Mouse (Mus musculus) neural tube, embryonic 15.5 days (tissue): ENCODE measurements around the gene Nploc4. TPM values are rescaled to one million over a fixed set of nuclear protein-coding genes. Genes with fewer than 3 reads are reported as not detected.
A peak's percentile ranks its signal among the peaks of the same experiment; 100 is the strongest.
"Not testable (repeated sequence)": the region's sequence is repeated elsewhere in the genome, so short reads cannot be mapped to it uniquely, and the experiment has no call there.

Experiments used
- ATAC-seq: fragments of 200-750 bp; cut with Nextera tagmentation; 2 replicates; pipeline ENCODE4 v1.8.0; 2017; ENCODE audit warnings: mild to moderate bottlenecking, moderate TSS enrichment, moderate library complexity; ENCODE audit not compliant: low FRiP score
- H3K27ac ChIP-seq: fragments of 300-500 bp; sonication (generic); replicated peaks from 2 replicates; pipeline ENCODE4 v1.5.1; 2015; ENCODE audit warnings: mild to moderate bottlenecking, inconsistent platforms
- H3K27me3 ChIP-seq: fragments of 300-500 bp; sonication (generic); replicated peaks from 2 replicates; pipeline ENCODE4 v1.6.1; 2015; ENCODE audit warnings: inconsistent platforms
- H3K36me3 ChIP-seq: fragments of 300-500 bp; sonication (generic); 2 replicates; pipeline ENCODE4 v1.6.1; 2015; ENCODE audit warnings: inconsistent platforms
- H3K4me1 ChIP-seq: fragments of 300-500 bp; sonication (generic); 2 replicates; pipeline ENCODE4 v1.6.1; 2015; ENCODE audit warnings: inconsistent platforms
- H3K4me2 ChIP-seq: fragments of 300-500 bp; sonication (generic); 2 replicates; pipeline ENCODE4 v1.6.1; 2015; ENCODE audit warnings: inconsistent platforms, mild to moderate bottlenecking, moderate library complexity
- H3K4me3 ChIP-seq: fragments of 300-500 bp; sonication (generic); replicated peaks from 2 replicates; pipeline ENCODE4 v1.5.1; 2015; ENCODE audit warnings: mild to moderate bottlenecking, inconsistent platforms
- H3K9ac ChIP-seq: fragments of 300-500 bp; sonication (generic); replicated peaks from 2 replicates; pipeline ENCODE4 v1.6.1; 2015; ENCODE audit warnings: mild to moderate bottlenecking, inconsistent platforms
- H3K9me3 ChIP-seq: fragments of 300-500 bp; sonication (generic); replicated peaks from 2 replicates; pipeline ENCODE4 v1.6.1; 2016; ENCODE audit warnings: inconsistent platforms
- WGBS: fragments of 180-500 bp; shearing (Covaris S2); methylation state at CpG from one replicate; pipeline ENCODE4 v1.1.7; 2015; ENCODE audit warnings: mixed read lengths; 5-methylcytosine and 5-hydroxymethylcytosine counted together
- polyA plus RNA-seq: library from polyadenylated mRNA; unstranded; fragments of >200 nt; fragmentation: Nextera tagmentation; extraction: Ambion mirVana; gene quantifications from 2 replicates; pipeline ENCODE4 v1.2.1, GENCODE M21; 2015

Nploc4 gene
- polyA plus RNA-seq, 1 experiment from 2014 or later: 30.2 TPM

DNA sequence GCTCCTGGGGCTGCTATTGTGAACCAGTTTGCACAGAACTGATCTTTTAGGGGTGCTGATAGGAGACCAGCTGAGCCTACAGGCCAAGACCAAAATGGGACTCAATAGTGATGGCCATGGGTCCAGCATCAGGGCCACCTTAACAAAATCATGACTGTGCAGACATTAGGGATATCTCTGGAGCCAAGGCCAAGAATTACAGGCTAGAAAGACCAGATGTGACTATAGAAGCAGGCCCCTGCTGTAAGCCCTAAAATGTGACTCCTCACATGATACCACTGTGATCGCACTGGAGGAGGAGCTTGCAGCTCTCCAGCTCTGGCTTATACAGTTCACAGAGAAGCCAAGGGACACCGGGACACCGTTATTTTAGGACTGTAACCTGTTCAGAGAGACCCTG is 4.8 kb upstream of the Nploc4 start, which contains the start of gene Tspan10:
Tspan10 (plus strand) TSS at position 301 of the 400 bp plus-strand sequence.
- Histone ChIP-seq H3K9me3 (no peaks in the 10 kb centered on the region), H3K9ac (no peak within 1 kb of the TSS), H3K27ac (no peak within 1 kb of the TSS), H3K4me1 (no peaks in the 10 kb centered on the region), H3K4me3 (no peak within 1 kb of the TSS), H3K4me2 (no peak within 1 kb of the TSS), H3K36me3 (no peaks in the 10 kb centered on the region), H3K27me3 (no peaks in the 10 kb centered on the region)
- WGBS: 91% methylated on average over 3 of the region's 3 CpGs
- no peak for ATAC-seq

DNA sequence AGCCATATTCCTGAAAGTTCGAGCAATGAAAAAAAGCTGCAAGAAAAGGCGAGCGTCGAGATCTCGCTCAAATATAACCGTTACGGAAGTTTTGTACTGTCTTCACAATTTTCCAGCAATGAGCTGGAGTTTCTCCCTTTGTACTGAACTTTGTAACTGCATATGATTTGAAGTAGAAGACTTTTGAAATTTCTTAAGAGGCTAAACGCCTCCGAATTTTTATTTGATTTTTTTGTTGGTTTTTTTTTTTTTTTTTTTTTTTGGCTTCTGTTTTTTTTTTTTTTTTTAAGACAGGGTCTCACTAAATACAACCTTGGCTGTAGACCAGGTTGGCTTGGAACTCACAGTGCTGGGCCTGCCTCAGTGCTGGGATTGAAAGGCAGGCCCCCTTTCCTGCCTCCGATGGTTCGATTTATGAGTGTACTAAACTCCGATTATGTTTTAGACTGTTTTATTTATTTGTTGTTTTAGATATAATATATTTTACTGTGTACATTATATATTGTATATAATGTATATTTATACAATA is 413 bp upstream of the Nploc4 start:
- WGBS: 30% methylated on average over 12 of the region's 12 CpGs
- Histone ChIP-seq H3K36me3 (peaks cover 17% of the 10 kb centered on the region), H3K4me3 (peak overlapping the region; percentile 95), H3K4me1 (peaks cover 21% of the 10 kb centered on the region), H3K27me3 (no peaks in the 10 kb centered on the region), H3K4me2 (peak overlapping the region; percentile 86), H3K9ac (peak overlapping the region; percentile 99), H3K9me3 (no peaks in the 10 kb centered on the region), H3K27ac (peak overlapping the region; percentile 85; the same call in 1 of the 2 replicates)
- no peak for ATAC-seq

GRCm38 (mm10) chr11:120426727-120427126 is 10.8 kb downstream of the Nploc4 start:
- no peak overlapping the region for H3K4me3 ChIP-seq
- no peak overlapping the region for H3K4me2 ChIP-seq
- H3K27me3 ChIP-seq: no peaks in the 10 kb centered on the region
- H3K27ac ChIP-seq: no peak overlapping the region
- H3K9ac ChIP-seq: no peak overlapping the region
- no peak for ATAC-seq
- 94% methylated on average over 3 of the region's 3 CpGs for WGBS
- H3K36me3 ChIP-seq: peaks cover 51% of the 10 kb centered on the region
- H3K9me3 ChIP-seq: no peaks in the 10 kb centered on the region
- H3K4me1 ChIP-seq: no peaks in the 10 kb centered on the region

DNA sequence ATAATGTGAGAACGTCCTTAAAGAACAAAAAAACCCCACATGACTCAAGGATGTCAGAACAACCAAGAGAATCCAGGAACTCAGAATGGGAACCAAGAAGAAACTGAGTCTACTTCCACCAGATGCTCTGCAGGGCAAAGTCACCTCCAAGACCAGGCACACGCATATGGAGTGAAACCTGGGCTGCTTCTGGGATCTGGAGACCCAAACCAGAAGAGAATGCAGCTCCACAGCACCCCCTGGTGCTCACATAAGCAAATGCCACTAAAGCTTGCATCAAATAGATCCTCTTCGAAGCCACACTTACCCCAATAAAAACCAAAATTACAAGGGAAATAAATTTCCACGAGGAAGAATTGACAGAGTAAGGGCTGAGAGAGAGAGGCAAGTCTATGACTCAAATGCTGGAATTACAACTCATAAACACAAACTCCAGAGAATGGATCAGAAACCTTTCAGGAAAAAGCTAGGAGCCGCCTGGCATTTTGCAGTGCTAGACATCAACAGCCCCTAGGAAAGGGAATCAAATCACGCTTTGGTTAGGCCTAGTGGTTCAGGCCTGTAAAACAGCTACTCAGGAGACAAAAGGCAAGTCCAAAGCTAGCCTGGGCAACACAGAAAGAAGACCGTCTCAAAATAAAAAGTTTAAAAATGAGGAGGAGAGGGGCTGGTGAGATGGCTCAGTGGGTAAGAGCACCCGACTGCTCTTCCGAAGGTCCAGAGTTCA is 13.8 kb downstream of the Nploc4 start:
- no peaks in the 10 kb centered on the region for H3K27me3 ChIP-seq
- H3K4me2 ChIP-seq: no peak overlapping the region
- no peak for ATAC-seq
- peaks cover 65% of the 10 kb centered on the region for H3K36me3 ChIP-seq
- no peak overlapping the region for H3K9ac ChIP-seq
- no peaks in the 10 kb centered on the region for H3K4me1 ChIP-seq
- WGBS: 65% methylated on average over 9 of the region's 9 CpGs
- no peak overlapping the region for H3K27ac ChIP-seq
- H3K4me3 ChIP-seq: no peak overlapping the region
- H3K9me3 ChIP-seq: no peaks in the 10 kb centered on the region

GRCm38 (mm10) chr11:120422651-120423568 is 14.6 kb downstream of the Nploc4 start:
- H3K9ac ChIP-seq: no peak overlapping the region
- H3K4me3 ChIP-seq: no peak overlapping the region
- WGBS: 69% methylated on average over 13 of the region's 13 CpGs
- no peaks in the 10 kb centered on the region for H3K4me1 ChIP-seq
- H3K4me2 ChIP-seq: no peak overlapping the region
- peaks cover 65% of the 10 kb centered on the region for H3K36me3 ChIP-seq
- no peak overlapping the region for H3K27ac ChIP-seq
- no peaks in the 10 kb centered on the region for H3K9me3 ChIP-seq
- ATAC-seq: no peak
- no peaks in the 10 kb centered on the region for H3K27me3 ChIP-seq

- Histone ChIP-seq H3K9ac (no peak overlapping the region), H3K36me3 (peaks cover 68% of the 10 kb centered on the region), H3K27me3 (no peaks in the 10 kb centered on the region), H3K9me3 (no peaks in the 10 kb centered on the region), H3K4me1 (no peaks in the 10 kb centered on the region), H3K4me3 (no peak overlapping the region), H3K4me2 (no peak overlapping the region), H3K27ac (no peak overlapping the region)
- no peak for ATAC-seq
- WGBS: 86% methylated on average over 1 of the region's 1 CpGs
These were observed 18.9 kb downstream of the Nploc4 start for GRCm38 (mm10) chr11:120418592-120418991.

DNA sequence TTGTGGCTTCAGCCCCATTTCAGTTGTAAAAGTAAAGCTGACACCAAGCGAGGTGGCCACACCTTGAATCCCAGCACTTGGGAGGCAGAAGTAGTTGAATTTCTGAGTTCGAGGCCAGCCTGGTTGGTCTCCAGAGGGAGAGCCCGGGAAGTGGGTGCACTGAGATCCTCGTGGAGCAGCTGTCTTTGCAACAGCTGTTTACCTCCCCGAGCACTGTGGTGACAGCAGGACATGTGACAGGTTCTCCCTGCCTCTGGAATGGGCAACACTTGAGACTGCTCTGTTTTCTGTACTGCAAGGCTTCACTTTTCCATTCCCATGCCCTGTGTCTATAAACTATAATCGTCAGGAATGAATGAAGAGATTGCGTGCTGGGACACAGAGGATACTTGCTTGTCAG is 19.7 kb downstream of the Nploc4 start:
- Histone ChIP-seq H3K9ac (no peak overlapping the region), H3K4me2 (no peak overlapping the region), H3K4me3 (no peak overlapping the region), H3K27ac (no peak overlapping the region), H3K36me3 (peaks cover 75% of the 10 kb centered on the region), H3K9me3 (no peaks in the 10 kb centered on the region), H3K27me3 (no peaks in the 10 kb centered on the region), H3K4me1 (no peaks in the 10 kb centered on the region)
- 92% methylated on average over 7 of the region's 7 CpGs for WGBS
- no peak for ATAC-seq

- H3K4me2 ChIP-seq, H3K4me3 ChIP-seq, ATAC-seq, H3K9ac ChIP-seq, H3K27ac ChIP-seq, H3K9me3 ChIP-seq, H3K27me3 ChIP-seq, H3K4me1 ChIP-seq: not testable (repeated sequence)
- peaks cover 85% of the 10 kb centered on the region for H3K36me3 ChIP-seq
- 97% methylated on average over 7 of the region's 10 CpGs for WGBS
These were observed 23.9 kb downstream of the Nploc4 start for GRCm38 (mm10) chr11:120413621-120414020.

DNA sequence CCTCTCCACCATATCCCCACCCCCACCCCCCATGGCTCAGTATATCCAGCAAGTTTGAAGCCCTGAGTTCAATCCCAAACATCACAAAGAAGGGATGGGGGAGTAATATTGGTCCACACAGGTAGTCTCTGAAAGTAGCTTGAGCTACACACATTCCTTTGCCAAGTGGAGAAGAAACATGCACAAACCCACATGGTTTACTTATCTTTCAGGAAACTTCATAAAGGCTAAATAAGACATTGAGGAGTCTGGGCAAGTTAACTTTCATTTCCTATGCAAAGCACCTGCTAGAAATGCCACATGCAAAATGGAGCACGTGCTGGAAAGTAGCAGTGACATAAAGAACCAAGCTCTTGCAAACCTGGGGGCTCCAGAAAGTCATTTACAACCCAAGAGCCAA is 31.1 kb downstream of the Nploc4 start:
- H3K9ac ChIP-seq: no peak overlapping the region
- H3K36me3 ChIP-seq: peaks cover 90% of the 10 kb centered on the region
- H3K4me3 ChIP-seq: no peak overlapping the region
- H3K27ac ChIP-seq: no peak overlapping the region
- ATAC-seq: no peak
- H3K4me1 ChIP-seq: no peaks in the 10 kb centered on the region
- no peaks in the 10 kb centered on the region for H3K9me3 ChIP-seq
- no peaks in the 10 kb centered on the region for H3K27me3 ChIP-seq
- 88% methylated on average over 1 of the region's 1 CpGs for WGBS
- H3K4me2 ChIP-seq: no peak overlapping the region

DNA sequence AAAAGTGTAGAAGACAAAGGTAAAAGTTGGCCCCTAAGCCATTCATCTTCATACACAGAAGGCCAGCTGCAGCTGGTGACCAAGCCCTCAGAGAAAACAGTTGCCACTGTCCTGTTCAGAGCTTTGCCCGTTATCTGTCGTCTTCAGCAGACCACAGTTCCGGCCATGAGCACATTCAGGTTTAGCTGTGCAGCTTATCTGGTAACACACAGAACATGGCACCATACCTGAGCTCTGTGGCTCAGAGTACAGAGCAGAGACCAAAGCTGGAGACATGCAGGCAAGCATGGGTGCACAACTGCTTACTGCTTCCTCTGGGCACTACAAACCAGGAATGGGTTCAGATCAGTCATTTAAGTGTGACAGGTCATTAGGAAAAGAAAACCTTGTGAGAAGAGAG is 31.6 kb downstream of the Nploc4 start:
- no peak overlapping the region for H3K9ac ChIP-seq
- H3K4me1 ChIP-seq: no peaks in the 10 kb centered on the region
- H3K4me2 ChIP-seq: no peak overlapping the region
- peaks cover 90% of the 10 kb centered on the region for H3K36me3 ChIP-seq
- H3K9me3 ChIP-seq: no peaks in the 10 kb centered on the region
- no peaks in the 10 kb centered on the region for H3K27me3 ChIP-seq
- no peak for ATAC-seq
- no peak overlapping the region for H3K27ac ChIP-seq
- 88% methylated on average over 3 of the region's 3 CpGs for WGBS
- H3K4me3 ChIP-seq: no peak overlapping the region

- Histone ChIP-seq H3K4me2 (no peak overlapping the region), H3K9ac (no peak overlapping the region), H3K4me1 (no peaks in the 10 kb centered on the region), H3K27ac (no peak overlapping the region), H3K27me3 (no peaks in the 10 kb centered on the region), H3K9me3 (no peaks in the 10 kb centered on the region), H3K4me3 (no peak overlapping the region), H3K36me3 (peaks cover 90% of the 10 kb centered on the region)
- ATAC-seq: no peak
- WGBS: 97% methylated on average over 1 of the region's 1 CpGs
These were observed 32.7 kb downstream of the Nploc4 start for GRCm38 (mm10) chr11:120404814-120405213.
